Mouse (Mus musculus) CH12.LX (cell line): ENCODE results near the gene C1ql2.

Source experiments
- CTCF ChIP-seq, 2 experiments: IDR thresholded peaks in 1 of 2; conservative IDR thresholded peaks in 1 of 2; 2 replicates each; pipeline ENCODE4 v1.5.1; 2011 to 2012; ENCODE audit warnings: low read depth in 2 of 2, low read length in 2 of 2, improper control_type of control experiment in 1 of 2, inconsistent platforms in 1 of 2, mild to moderate bottlenecking in 1 of 2, moderate library complexity in 1 of 2
- ELF1 ChIP-seq: IDR thresholded peaks from 2 replicates; pipeline ENCODE4 v1.6.1; 2014; ENCODE audit warnings: low read depth, mild to moderate bottlenecking, inconsistent platforms, low read length, improper control_type of control experiment
- POLR2AphosphoS2 ChIP-seq: IDR thresholded peaks from 2 replicates; pipeline ENCODE4 v1.6.1; 2011; ENCODE audit warnings: low read depth, low read length, improper control_type of control experiment
- TCF12 ChIP-seq: IDR thresholded peaks from 2 replicates; pipeline ENCODE4 v1.6.1; 2014; ENCODE audit warnings: low read depth, mild to moderate bottlenecking, inconsistent platforms, low read length, improper control_type of control experiment

- no peak for TF ChIP-seq CTCF (conservative IDR thresholded peaks at IDR 0.05 in 1 of 2, IDR thresholded peaks at IDR 0.05 in 1 of 2; ENCODE audit: low read depth in 2 of 2, low read length in 2 of 2)
- no peak for TF ChIP-seq ELF1
- no peak for TF ChIP-seq TCF12
- TF ChIP-seq POLR2AphosphoS2: no peak
Observed at GRCm38 (mm10) chr1:120341811-120342370, 1.5 kb downstream of the C1ql2 start.
